Mouse (Mus musculus): ENCODE results near the gene Lrfn3. TPM values are rescaled to one million over a fixed set of nuclear protein-coding genes. Genes with fewer than 3 reads are reported as not detected.

Lrfn3 gene
- total RNA-seq, 2 experiments from 2014 or later: 29.9 to 32.6 TPM

DNA sequence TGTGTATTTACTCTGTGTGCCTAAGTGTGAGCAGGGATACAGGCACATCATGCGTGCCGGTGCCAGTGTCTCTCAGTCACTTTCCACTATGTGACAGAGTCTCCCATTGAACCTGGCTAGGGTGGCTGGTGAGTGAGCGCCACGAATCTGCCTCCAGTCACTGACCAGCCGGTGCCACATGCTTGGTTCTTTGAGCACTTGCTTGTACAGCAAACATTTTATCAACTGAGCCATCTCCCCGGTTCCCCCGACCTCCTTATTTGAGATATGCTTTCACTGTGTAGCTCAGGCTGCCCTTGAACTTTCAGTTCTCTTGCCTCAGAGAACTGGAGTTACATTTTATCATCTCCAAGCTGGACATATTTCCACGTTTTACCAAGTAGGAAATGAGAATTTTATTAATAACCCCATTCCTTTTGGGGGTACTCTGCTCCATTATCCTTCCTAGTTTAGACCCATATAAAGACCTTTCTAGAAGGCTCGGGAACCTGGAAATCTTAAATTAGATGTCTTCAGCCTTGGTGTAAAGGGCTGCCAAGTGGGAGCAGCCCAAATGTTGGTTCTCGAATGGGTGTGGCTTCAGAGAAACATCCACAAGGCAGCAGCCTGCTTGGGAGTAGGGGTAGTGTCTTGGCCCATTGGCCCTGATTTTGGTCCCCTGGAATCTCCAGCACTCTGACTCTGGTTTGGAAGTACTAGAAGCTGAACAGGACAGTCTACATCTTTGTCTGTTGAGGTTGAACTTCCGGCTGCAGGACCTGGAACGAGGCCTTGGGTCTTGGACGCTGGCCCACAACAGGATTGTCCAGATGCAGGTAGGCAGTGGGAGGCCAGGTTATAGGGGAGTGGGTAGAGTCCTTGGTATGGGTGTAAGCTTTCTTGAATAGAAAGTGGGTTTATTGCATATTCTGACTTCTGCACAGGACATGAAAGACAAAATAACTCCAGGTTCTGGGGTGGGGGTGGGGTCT lies 46.7 kb downstream of the Lrfn3 start:
- no peak for DNase-seq (ENCODE audit: low spot score in 2 of 2)

DNA sequence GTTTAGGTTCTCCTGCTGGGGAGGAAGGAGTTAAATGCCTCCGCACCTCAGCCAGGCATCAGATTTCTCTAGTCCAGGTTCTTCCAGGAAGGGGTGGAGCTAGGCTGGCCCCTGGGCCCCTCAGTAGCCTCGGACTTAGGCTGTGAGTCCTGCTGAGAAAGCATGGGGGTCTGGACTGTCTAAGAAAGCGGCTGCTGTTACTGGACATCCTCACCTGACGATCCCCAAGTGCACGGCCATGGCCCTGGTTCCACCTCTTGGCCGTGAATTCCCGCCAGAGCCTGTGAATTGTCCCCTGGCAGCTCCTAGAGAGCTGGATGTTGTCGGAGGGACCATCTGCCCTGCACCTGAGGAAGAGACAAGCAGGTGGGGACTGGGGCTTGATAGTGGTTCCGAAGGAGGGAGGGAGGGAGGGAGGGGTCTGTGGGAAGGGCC lies 47.8 kb downstream of the Lrfn3 start, which contains the start of gene Syne4:
Gene Syne4, plus strand, starts transcription at position 87 of the 435 bp plus-strand sequence.
- DNase-seq (ENCODE audit: low spot score in 2 of 2): no peak

DNA sequence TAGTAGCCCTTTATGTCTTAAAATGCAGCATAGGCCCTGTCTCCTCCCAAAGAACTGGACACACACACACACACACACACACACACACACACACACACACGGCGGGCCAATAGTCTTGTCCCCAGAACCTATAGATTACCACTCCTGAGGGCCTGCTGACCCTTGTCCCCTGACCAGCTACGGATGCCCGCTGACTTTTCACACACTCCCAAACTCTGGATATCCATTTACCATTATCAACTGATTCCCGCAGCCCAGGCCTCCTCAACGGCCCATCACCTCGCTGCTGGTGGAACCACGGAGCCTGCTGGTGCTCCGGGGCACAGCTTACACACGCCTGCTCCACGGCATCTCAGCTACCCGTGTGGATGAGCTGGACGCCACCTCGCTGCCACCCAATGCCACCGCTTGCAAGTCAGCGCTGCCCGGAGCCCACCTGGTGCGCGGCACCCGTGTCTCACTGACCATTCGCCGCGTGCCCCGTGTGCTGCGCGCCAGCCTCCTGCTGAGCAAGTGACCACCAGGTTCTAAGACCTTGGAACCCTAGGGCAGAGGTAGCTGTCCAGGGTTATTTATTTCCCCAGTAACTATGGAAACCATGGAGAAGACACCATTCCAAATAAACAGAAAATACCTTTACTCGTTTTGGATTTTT lies 48.8 kb downstream of the Lrfn3 start:
- DNase-seq (ENCODE audit: low spot score in 2 of 2): no peak

GRCm38 (mm10) chr7:30310136-30310535 lies 52.4 kb downstream of the Lrfn3 start:
- no peak for DNase-seq (ENCODE audit: low spot score in 2 of 2)

GRCm38 (mm10) chr7:30309395-30310129 lies 53.0 kb downstream of the Lrfn3 start:
- no peak for DNase-seq (ENCODE audit: low spot score in 2 of 2)

GRCm38 (mm10) chr7:30308076-30309005 lies 54.2 kb downstream of the Lrfn3 start, which contains the start of gene Alkbh6:
Alkbh6 (plus strand) TSS chr7:30308717.
- DNase-seq (ENCODE audit: low spot score in 2 of 2): peak; percentile 96 to 97

DNA sequence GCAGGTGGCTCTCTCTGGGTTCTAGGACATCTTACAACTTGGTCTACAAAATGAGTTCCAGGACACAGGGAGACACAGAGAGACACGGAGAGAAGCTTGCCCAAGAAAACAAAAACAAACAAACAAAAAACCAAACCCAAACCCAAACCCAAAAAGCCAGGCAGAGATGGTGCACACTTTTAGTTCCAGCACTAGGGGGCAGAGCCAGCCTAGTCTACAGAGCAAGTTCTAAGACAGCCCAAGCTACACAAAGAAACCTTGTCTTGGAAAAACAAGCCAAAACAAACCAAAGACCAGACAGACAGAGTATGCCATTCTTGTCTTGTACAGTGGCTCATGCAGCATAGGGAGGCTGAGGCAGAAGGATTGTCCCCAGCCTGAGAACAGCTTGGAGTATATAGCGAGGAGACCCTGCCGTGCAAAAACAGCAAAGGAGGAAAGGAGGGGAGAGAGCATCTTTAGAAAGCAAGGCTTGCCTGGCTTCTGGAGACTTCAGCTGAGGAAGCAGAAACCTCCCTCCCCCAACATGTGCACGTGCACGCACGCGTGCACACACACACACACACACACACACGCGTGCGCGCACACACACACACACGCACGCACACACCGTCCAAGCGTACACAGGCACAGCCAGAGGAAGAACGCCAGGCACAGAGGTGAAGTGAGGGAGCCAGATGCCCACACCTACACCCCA lies 56.3 kb downstream of the Lrfn3 start:
- DNase-seq (ENCODE audit: low spot score in 2 of 2): no peak

Other genes starting within 250 kb of the Lrfn3 start
- gene Zfp382, start 240.8 kb downstream of the Lrfn3 start, total RNA-seq (2021): 10 to 100 TPM; 29.8 to 34.3 TPM
- 10 to 100 TPM; 48.3 to 53.7 TPM for gene Zfp146, start 193.0 kb downstream of the Lrfn3 start, total RNA-seq (2021)
- 1 to 10 TPM; 3.1 to 4.6 TPM for gene Cox7a1, start 178.6 kb downstream of the Lrfn3 start, total RNA-seq (2021)
- 100 to 1,000 TPM; 205 to 227 TPM for gene Capns1, start 164.0 kb downstream of the Lrfn3 start, total RNA-seq (2021)
- 10 to 100 TPM; 55.1 to 59.8 TPM for gene Polr2i, start 130.8 kb downstream of the Lrfn3 start, total RNA-seq (2021)
- gene Tbcb, start 130.5 kb downstream of the Lrfn3 start, total RNA-seq (2021): 100 to 1,000 TPM; 128 to 131 TPM
- not detected for gene Ovol3, start 127.0 kb downstream of the Lrfn3 start, total RNA-seq (2021)
- gene Thap8, start 82.7 kb downstream of the Lrfn3 start, total RNA-seq (2021): under 1 TPM in 1 of 2 experiments, not detected in 1; 0.33 TPM
- gene Wdr62, start 82.4 kb downstream of the Lrfn3 start, total RNA-seq (2021): 1 to 10 TPM in 1 of 2 experiments, under 1 TPM in 1; 0.77 to 1.6 TPM
- 100 to 1,000 TPM; 461 to 466 TPM for gene Clip3, start 71.0 kb downstream of the Lrfn3 start, total RNA-seq (2021)
- 10 to 100 TPM; 55.2 to 63.0 TPM for gene Alkbh6, start 54.1 kb downstream of the Lrfn3 start, total RNA-seq (2021)
- gene Syne4, start 48.0 kb downstream of the Lrfn3 start, total RNA-seq (2021): 10 to 100 TPM; 10.5 to 10.9 TPM
- gene E130208F15Rik, start 41.0 kb downstream of the Lrfn3 start, total RNA-seq (2021): under 1 TPM; 0.30 to 0.43 TPM
- gene Sdhaf1, start 38.9 kb downstream of the Lrfn3 start, total RNA-seq (2021): 1 to 10 TPM; 6.3 to 6.6 TPM
- 10 to 100 TPM; 29.7 to 34.3 TPM for gene Tyrobp, start 51.0 kb upstream of the Lrfn3 start, total RNA-seq (2021)
- gene Hcst, start 57.1 kb upstream of the Lrfn3 start, total RNA-seq (2021): under 1 TPM in 1 of 2 experiments, not detected in 1; 0.99 TPM
- gene Nfkbid, start 59.0 kb upstream of the Lrfn3 start, total RNA-seq (2021): 1 to 10 TPM; 3.0 to 4.2 TPM
- gene Aplp1, start 82.8 kb upstream of the Lrfn3 start, total RNA-seq (2021): 1,000 to 10,000 TPM; 1,425 to 1,440 TPM
- 10 to 100 TPM; 11.9 to 17.4 TPM for gene Kirrel2, start 94.9 kb upstream of the Lrfn3 start, total RNA-seq (2021)
- gene Nphs1, start 95.5 kb upstream of the Lrfn3 start, total RNA-seq (2021): 1 to 10 TPM in 1 of 2 experiments, under 1 TPM in 1; 0.96 to 1.8 TPM
- not detected for gene Prodh2, start 130.8 kb upstream of the Lrfn3 start, total RNA-seq (2021)
- 100 to 1,000 TPM in 1 of 2 experiments, 10 to 100 TPM in 1; 97.4 to 108 TPM for gene Arhgap33, start 172.3 kb upstream of the Lrfn3 start, total RNA-seq (2021)
- gene Hspb6, start 189.4 kb upstream of the Lrfn3 start, total RNA-seq (2021): 1 to 10 TPM; 2.6 to 2.9 TPM
- 1 to 10 TPM; 4.4 to 5.2 TPM for gene Proser3, start 189.5 kb upstream of the Lrfn3 start, total RNA-seq (2021)
- gene Lin37, start 197.1 kb upstream of the Lrfn3 start, total RNA-seq (2021): 10 to 100 TPM; 40.8 to 43.2 TPM
- gene U2af1l4, start 200.5 kb upstream of the Lrfn3 start, total RNA-seq (2021): 10 to 100 TPM; 74.6 to 75.2 TPM
- gene Gm49396, start 200.6 kb upstream of the Lrfn3 start, total RNA-seq (2021): 1 to 10 TPM; 9.1 to 9.2 TPM
- gene Psenen, start 200.9 kb upstream of the Lrfn3 start, total RNA-seq (2021): 10 to 100 TPM; 89.3 to 91.7 TPM
- gene Igflr1, start 202.7 kb upstream of the Lrfn3 start, total RNA-seq (2021): 1 to 10 TPM; 4.9 to 6.4 TPM
- gene Kmt2b, start 226.0 kb upstream of the Lrfn3 start, total RNA-seq (2021): 10 to 100 TPM; 45.3 to 47.8 TPM
- not detected for gene Zbtb32, start 236.1 kb upstream of the Lrfn3 start, total RNA-seq (2021)

Measured in layer of hippocampus, adult 18-20 months (tissue).